Mouse (Mus musculus) naive thymus-derived CD4-positive, alpha-beta T cell, adult 2 months (primary cell): ENCODE measurements at regions not wholly inside any gene's neighbourhood (a gene's known extent, or its start where the extent isn't known, plus 50 kb on each side); places are given as distances from the start of the nearest gene placed in this dataset.
A peak's percentile ranks its signal among the peaks of the same experiment; 100 is the strongest.

Experiments used
- DNase-seq: peaks from one replicate; pipeline ENCODE4 v3.0.0-alpha.2; 2011; ENCODE audit warnings: low read depth

DNA sequence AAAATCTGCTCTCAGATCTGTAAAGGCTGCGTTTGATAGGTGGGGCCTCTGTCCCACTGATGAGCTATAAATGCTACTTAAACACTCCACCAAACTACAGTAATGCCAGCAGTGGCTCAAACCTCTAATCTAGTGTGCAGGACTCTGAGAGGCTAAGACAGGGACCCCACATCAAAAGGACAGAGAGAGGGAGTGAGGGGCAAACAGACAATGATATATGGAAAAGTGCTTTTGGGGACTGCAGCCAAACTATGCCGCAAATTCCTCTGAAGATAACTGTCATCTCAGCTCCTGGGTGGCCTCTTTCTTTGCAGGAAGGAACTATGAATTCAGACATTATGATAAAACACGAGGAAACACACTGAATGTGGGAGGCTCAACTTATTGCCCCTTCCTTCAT is 138.9 kb upstream of the Ddit4l start:
- no peak for DNase-seq

GRCm38 (mm10) chr3:137482971-137483370 is 138.4 kb upstream of the Ddit4l start:
- no peak for DNase-seq

DNA sequence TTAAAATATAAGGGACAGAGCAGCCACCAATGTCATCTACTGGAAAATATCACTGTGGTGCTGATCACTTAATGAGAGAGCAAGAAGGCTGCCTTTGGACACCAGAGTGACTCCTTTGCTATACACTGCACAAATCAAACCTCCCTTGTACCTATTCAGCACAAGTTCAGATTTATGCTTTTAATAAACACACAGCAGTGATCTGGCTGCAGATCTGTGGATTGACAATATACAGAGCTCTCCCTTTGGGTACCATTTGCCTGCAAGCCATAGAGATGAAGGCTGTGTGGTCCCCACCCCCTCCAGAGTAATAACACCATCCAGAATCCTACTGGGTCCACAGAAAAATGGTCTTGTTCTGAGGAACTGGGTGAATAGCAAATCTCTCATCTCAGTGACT is 131.8 kb upstream of the Ddit4l start:
- no peak for DNase-seq

GRCm38 (mm10) chr3:137491508-137492019 is 129.8 kb upstream of the Ddit4l start:
- no peak for DNase-seq

GRCm38 (mm10) chr3:137498343-137498742 is 123.1 kb upstream of the Ddit4l start:
- DNase-seq, result no peak

DNA sequence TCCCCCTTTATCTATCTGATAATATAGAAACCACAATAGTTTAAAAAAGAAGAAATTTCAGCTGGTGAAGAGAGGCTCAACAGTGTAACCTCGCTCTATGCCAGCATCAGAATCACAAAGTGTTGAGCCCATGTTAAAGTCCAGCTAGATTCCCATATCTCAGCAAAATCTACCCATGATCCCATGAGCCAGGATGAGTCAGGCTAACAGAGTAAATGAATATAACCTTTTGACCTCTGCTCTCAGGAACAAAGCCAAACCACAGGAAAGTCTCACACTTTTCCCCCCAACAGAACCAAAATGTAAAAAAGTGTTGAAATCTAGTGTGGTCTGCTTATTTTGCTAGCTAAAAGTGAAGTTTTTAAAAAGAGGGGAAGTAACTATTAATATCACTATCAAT is 110.1 kb upstream of the Ddit4l start:
- no peak for DNase-seq

- DNase-seq, result no peak
Measured at GRCm38 (mm10) chr3:137512411-137512810, 109.0 kb upstream of the Ddit4l start.

GRCm38 (mm10) chr3:137513026-137513425 is 108.4 kb upstream of the Ddit4l start:
- peak; percentile 1 for DNase-seq

GRCm38 (mm10) chr3:137514238-137514637 is 107.2 kb upstream of the Ddit4l start:
- DNase-seq, result no peak

GRCm38 (mm10) chr3:137517433-137517832 is 104.0 kb upstream of the Ddit4l start:
- no peak for DNase-seq

DNA sequence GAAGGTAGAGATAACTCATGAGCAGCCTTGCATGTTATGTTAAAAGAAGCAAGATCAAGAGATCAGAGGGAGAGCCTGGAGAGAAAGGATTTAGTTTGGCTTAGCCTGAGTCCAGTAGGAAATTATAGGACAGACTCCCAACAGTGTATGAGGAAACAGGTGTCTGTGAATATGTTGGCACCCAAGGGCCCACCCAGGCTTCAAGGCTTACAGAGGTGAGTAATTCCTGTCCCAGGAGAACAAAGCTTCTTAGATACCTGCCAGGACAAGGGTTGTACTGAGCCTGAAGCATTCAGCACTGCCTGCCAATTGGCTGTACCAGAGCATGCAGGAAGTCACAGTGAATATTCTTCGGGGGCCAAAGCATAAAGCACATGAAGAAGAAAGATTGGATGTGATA is 101.2 kb upstream of the Ddit4l start:
- no peak for DNase-seq

- no peak for DNase-seq
Measured at GRCm38 (mm10) chr3:137525606-137526575, 95.5 kb upstream of the Ddit4l start.

- no peak for DNase-seq
Measured at GRCm38 (mm10) chr3:137529592-137529960, 91.8 kb upstream of the Ddit4l start.

DNA sequence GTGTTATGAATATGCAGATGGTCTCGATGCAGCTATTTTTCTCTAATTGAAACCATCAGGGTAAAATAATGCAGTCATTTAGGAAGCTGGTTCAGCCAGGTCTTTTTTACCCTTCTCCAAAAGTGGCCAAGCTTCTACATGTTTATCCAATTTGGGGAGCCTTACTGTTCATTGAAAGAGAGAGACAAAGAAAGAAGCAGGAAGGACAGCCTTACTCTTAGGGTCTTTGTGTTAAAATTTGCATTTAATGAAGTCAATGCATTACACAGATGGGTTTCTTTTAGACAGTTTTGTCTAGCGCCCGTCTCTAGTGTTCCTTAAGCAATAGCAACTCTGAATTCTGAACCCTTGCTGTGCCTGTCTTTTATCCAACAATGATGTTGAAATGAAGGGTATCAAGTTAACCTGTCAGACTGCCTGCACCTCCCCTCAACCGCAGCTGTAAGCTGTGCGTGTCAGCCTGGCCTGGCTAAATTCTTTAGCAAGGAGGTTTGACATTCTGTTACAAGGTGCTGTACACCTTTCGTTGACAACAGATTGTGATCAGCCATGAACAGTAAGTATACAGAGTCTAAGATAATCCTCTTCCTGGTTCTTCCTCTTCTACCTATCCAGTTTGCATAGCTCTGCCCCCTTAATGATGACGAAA is 91.3 kb upstream of the Ddit4l start:
- DNase-seq, result no peak

GRCm38 (mm10) chr3:137541666-137542065 is 79.7 kb upstream of the Ddit4l start:
- DNase-seq, result no peak

- DNase-seq, result no peak
Measured at GRCm38 (mm10) chr3:137542343-137542742, 79.1 kb upstream of the Ddit4l start.

- no peak for DNase-seq
Measured at GRCm38 (mm10) chr3:137547414-137547877, 74.0 kb upstream of the Ddit4l start.

GRCm38 (mm10) chr3:137547938-137548337 is 73.5 kb upstream of the Ddit4l start:
- DNase-seq, result no peak

- DNase-seq, result no peak
Measured at GRCm38 (mm10) chr3:137550708-137551107, 70.7 kb upstream of the Ddit4l start.

GRCm38 (mm10) chr3:137552472-137553336 is 68.7 kb upstream of the Ddit4l start:
- no peak for DNase-seq

DNA sequence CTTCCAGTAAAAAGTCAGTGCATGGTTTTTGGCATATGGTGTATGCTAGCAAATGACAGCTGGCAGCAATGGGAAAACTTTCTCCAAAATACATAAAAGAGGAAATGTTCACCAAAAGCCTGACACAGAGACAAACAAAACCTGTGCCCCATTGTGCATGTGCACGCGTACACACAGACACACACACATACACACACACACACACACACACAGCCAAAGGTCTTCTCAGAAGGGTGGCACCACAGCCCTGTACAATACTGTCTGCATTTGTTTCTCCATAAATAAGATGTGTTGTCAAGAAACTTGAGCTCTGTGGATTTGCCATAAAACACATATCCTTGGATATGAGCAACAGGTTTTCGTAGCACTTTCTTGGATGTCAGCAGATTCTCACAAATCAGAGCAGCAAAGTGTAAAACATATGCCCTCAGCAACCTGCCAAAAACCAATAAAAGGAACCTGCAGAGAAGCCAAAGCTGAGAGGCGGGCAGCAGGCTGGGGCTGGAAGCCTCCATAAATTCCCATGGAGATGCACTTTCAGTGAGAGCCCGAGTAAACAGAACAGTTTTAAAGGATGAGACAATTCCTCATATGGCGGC is 60.5 kb upstream of the Ddit4l start:
- no peak for DNase-seq

DNA sequence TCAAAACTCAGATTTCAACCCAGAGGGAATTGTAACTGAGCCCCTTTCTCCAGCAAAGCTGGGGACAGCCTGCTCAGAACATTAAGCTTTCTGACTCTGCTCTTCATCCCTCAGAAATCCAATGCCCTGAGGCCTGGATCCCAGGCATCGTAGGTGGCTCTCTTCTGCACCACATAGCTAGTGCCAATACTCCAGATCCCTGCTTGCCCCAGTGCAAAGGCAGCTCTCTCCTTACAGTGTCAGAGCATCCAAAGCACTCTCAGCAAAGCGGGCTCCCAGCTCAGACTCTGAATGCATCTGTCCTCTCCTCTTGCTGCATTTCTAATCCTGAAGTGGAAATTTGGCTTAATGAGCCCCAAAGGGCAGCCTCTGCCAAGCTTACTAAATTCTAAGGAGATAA is 59.4 kb upstream of the Ddit4l start:
- DNase-seq, result no peak
